Mouse (Mus musculus): ENCODE data around the gene Olfr524. TPM values are rescaled to one million over a fixed set of nuclear protein-coding genes. Genes with fewer than 3 reads are reported as not detected.

Gene Olfr524
- polyA plus RNA-seq, 1 experiment from 2014 or later = not detected

Other genes starting within 250 kb of the Olfr524 start
- gene 6430531B16Rik, start 227.2 kb downstream of the Olfr524 start, polyA plus RNA-seq (2016; fragmentation: Nextera tagmentation; extraction: Ambion mirVana) = 0.45 and 0.52 TPM in 2 replicates
- 3.6 and 3.9 TPM in 2 replicates for gene Adam8, start 213.4 kb downstream of the Olfr524 start, polyA plus RNA-seq (2016; fragmentation: Nextera tagmentation; extraction: Ambion mirVana)
- 41.9 and 45.2 TPM in 2 replicates for gene Zfp511, start 169.6 kb downstream of the Olfr524 start, polyA plus RNA-seq (2016; fragmentation: Nextera tagmentation; extraction: Ambion mirVana)
- 70.6 and 72.7 TPM in 2 replicates for gene Tubgcp2, start 169.3 kb downstream of the Olfr524 start, polyA plus RNA-seq (2016; fragmentation: Nextera tagmentation; extraction: Ambion mirVana)
- gene Msx3, start 156.9 kb downstream of the Olfr524 start, polyA plus RNA-seq (2016; fragmentation: Nextera tagmentation; extraction: Ambion mirVana) = 2.5 and 6.9 TPM in 2 replicates
- gene Caly, start 123.4 kb downstream of the Olfr524 start, polyA plus RNA-seq (2016; fragmentation: Nextera tagmentation; extraction: Ambion mirVana) = 21.4 and 22.3 TPM in 2 replicates
- gene Prap1, start 112.6 kb downstream of the Olfr524 start, polyA plus RNA-seq (2016; fragmentation: Nextera tagmentation; extraction: Ambion mirVana) = not detected in 2 replicates
- gene Fuom, start 103.5 kb downstream of the Olfr524 start, polyA plus RNA-seq (2016; fragmentation: Nextera tagmentation; extraction: Ambion mirVana) = 14.6 and 16.1 TPM in 2 replicates
- gene Paox, start 90.2 kb downstream of the Olfr524 start, polyA plus RNA-seq (2016; fragmentation: Nextera tagmentation; extraction: Ambion mirVana) = 9.8 and 11.3 TPM in 2 replicates
- gene Echs1, start 89.5 kb downstream of the Olfr524 start, polyA plus RNA-seq (2016; fragmentation: Nextera tagmentation; extraction: Ambion mirVana) = 136 and 142 TPM in 2 replicates
- 26.1 and 28.8 TPM in 2 replicates for gene Mtg1, start 68.4 kb downstream of the Olfr524 start, polyA plus RNA-seq (2016; fragmentation: Nextera tagmentation; extraction: Ambion mirVana)
- gene Sprn, start 51.1 kb downstream of the Olfr524 start, polyA plus RNA-seq (2016; fragmentation: Nextera tagmentation; extraction: Ambion mirVana) = 2.8 and 3.1 TPM in 2 replicates
- gene Olfr522, start 41.2 kb downstream of the Olfr524 start, polyA plus RNA-seq (2016; fragmentation: Nextera tagmentation; extraction: Ambion mirVana) = not detected in 2 replicates
- not detected in 2 replicates for gene Olfr523, start 32.7 kb downstream of the Olfr524 start, polyA plus RNA-seq (2016; fragmentation: Nextera tagmentation; extraction: Ambion mirVana)
- gene Cd163l1, start 12.3 kb upstream of the Olfr524 start, polyA plus RNA-seq (2016; fragmentation: Nextera tagmentation; extraction: Ambion mirVana) = not detected in 2 replicates
- not detected in 2 replicates for gene 5830411N06Rik, start 41.3 kb upstream of the Olfr524 start, polyA plus RNA-seq (2016; fragmentation: Nextera tagmentation; extraction: Ambion mirVana)
- not detected in 2 replicates for gene Olfr525, start 114.9 kb upstream of the Olfr524 start, polyA plus RNA-seq (2016; fragmentation: Nextera tagmentation; extraction: Ambion mirVana)
- gene Olfr527, start 128.1 kb upstream of the Olfr524 start, polyA plus RNA-seq (2016; fragmentation: Nextera tagmentation; extraction: Ambion mirVana) = not detected in 2 replicates
- gene Olfr60, start 155.7 kb upstream of the Olfr524 start, polyA plus RNA-seq (2016; fragmentation: Nextera tagmentation; extraction: Ambion mirVana) = not detected in 2 replicates
- not detected in 2 replicates for gene Olfr530, start 170.4 kb upstream of the Olfr524 start, polyA plus RNA-seq (2016; fragmentation: Nextera tagmentation; extraction: Ambion mirVana)
- not detected in 2 replicates for gene Olfr531, start 197.0 kb upstream of the Olfr524 start, polyA plus RNA-seq (2016; fragmentation: Nextera tagmentation; extraction: Ambion mirVana)
- gene Olfr532, start 215.7 kb upstream of the Olfr524 start, polyA plus RNA-seq (2016; fragmentation: Nextera tagmentation; extraction: Ambion mirVana) = not detected in 2 replicates

All from midbrain, embryonic 12.5 days (tissue).